Mouse (Mus musculus): Measurements from ENCODE around the gene Sh2d7. TPM values are rescaled to one million over a fixed set of nuclear protein-coding genes. Genes with fewer than 3 reads are reported as not detected.

Sh2d7 gene
- polyA plus RNA-seq, 1 experiment from 2014 or later, result not detected

GRCm38 (mm10) chr9:54552409-54552808 is 13.6 kb downstream of the Sh2d7 start:
- no peak overlapping the region for H3K9ac ChIP-seq (ENCODE audit: low read depth, low read length)
- ATAC-seq (replicated peaks; ENCODE audit: low FRiP score, low read depth) (no peak), DNase-seq (ENCODE audit: low spot score) (peak; percentile 60)
- peak; percentile 60 for TF ChIP-seq CTCF (IDR thresholded peaks at IDR 0.05; ENCODE audit: low read depth)
- WGBS, result 17% methylated on average over 5 of the region's 5 CpGs
- H3K4me1 ChIP-seq (replicated peaks; ENCODE audit: insufficient read depth, low read length), result no peaks in the 10 kb centered on the region
- no peaks in the 10 kb centered on the region for H3K27me3 ChIP-seq (ENCODE audit: insufficient read depth, low read length)
- no peak overlapping the region for H3K4me3 ChIP-seq (replicated peaks; ENCODE audit: low read depth, low read length)
- no peaks in the 10 kb centered on the region for H3K9me3 ChIP-seq (replicated peaks; ENCODE audit: low read length)
- no peak overlapping the region for H3K4me2 ChIP-seq (ENCODE audit: low read length)
- no peaks in the 10 kb centered on the region for H3K36me3 ChIP-seq (ENCODE audit: insufficient read depth, low read length)
- no peak overlapping the region for H3K27ac ChIP-seq

GRCm38 (mm10) chr9:54555044-54555443 is 16.3 kb downstream of the Sh2d7 start:
- no peak overlapping the region for H3K4me3 ChIP-seq (replicated peaks; ENCODE audit: low read depth, low read length)
- no peak overlapping the region for H3K27ac ChIP-seq
- H3K9ac ChIP-seq (ENCODE audit: low read depth, low read length), result no peak overlapping the region
- 0 out of 2 replicates have a peak, but pooled peaks cover 6% of the 10 kb centered on the region for H3K4me1 ChIP-seq (replicated peaks; ENCODE audit: insufficient read depth, low read length)
- TF ChIP-seq CTCF (IDR thresholded peaks at IDR 0.05; ENCODE audit: low read depth), result no peak
- H3K9me3 ChIP-seq (replicated peaks; ENCODE audit: low read length), result no peaks in the 10 kb centered on the region
- DNase-seq (ENCODE audit: low spot score) (no peak), ATAC-seq (replicated peaks; ENCODE audit: low FRiP score, low read depth) (no peak)
- H3K27me3 ChIP-seq (ENCODE audit: insufficient read depth, low read length), result no peaks in the 10 kb centered on the region
- H3K4me2 ChIP-seq (ENCODE audit: low read length), result no peak overlapping the region
- 73% methylated on average over 2 of the region's 2 CpGs for WGBS
- no peaks in the 10 kb centered on the region for H3K36me3 ChIP-seq (ENCODE audit: insufficient read depth, low read length)

GRCm38 (mm10) chr9:54558731-54559130 is 19.9 kb downstream of the Sh2d7 start:
- Histone ChIP-seq H3K27ac (no peak overlapping the region), H3K9me3 (replicated peaks; ENCODE audit: low read length) (no peaks in the 10 kb centered on the region), H3K36me3 (ENCODE audit: insufficient read depth, low read length) (no peaks in the 10 kb centered on the region), H3K4me3 (replicated peaks; ENCODE audit: low read depth, low read length) (no peak overlapping the region), H3K9ac (ENCODE audit: low read depth, low read length) (no peak overlapping the region), H3K27me3 (ENCODE audit: insufficient read depth, low read length) (no peaks in the 10 kb centered on the region), H3K4me1 (replicated peaks; ENCODE audit: insufficient read depth, low read length) (0 out of 2 replicates have a peak, but pooled peaks cover 6% of the 10 kb centered on the region), H3K4me2 (ENCODE audit: low read length) (no peak overlapping the region)
- ATAC-seq (replicated peaks; ENCODE audit: low FRiP score, low read depth), result no peak
- peak; percentile 13; the same call in 1 of the 2 replicates for TF ChIP-seq CTCF (IDR thresholded peaks at IDR 0.05; ENCODE audit: low read depth)
- peak; percentile 36 for DNase-seq (ENCODE audit: low spot score)
- WGBS, result 62% methylated on average over 8 of the region's 8 CpGs

- peak; percentile 97 for ATAC-seq (replicated peaks; ENCODE audit: low FRiP score, low read depth)
- peak; percentile 92 for DNase-seq (ENCODE audit: low spot score)
- TF ChIP-seq CTCF (IDR thresholded peaks at IDR 0.05; ENCODE audit: low read depth), result peak; percentile 39; the same call in 1 of the 2 replicates
- H3K27ac ChIP-seq, result no peak within 1 kb of the TSS
- H3K36me3 ChIP-seq (ENCODE audit: insufficient read depth, low read length), result no peaks in the 10 kb centered on the region
- H3K4me1 ChIP-seq (replicated peaks; ENCODE audit: insufficient read depth, low read length), result 0 out of 2 replicates have a peak, but pooled peaks cover 6% of the 10 kb centered on the region
- peak within 1 kb of the TSS; percentile 91 for H3K4me2 ChIP-seq (ENCODE audit: low read length)
- no peaks in the 10 kb centered on the region for H3K27me3 ChIP-seq (ENCODE audit: insufficient read depth, low read length)
- H3K4me3 ChIP-seq (replicated peaks; ENCODE audit: low read depth, low read length), result peak within 1 kb of the TSS; percentile 55
- peak within 1 kb of the TSS; percentile 65 for H3K9ac ChIP-seq (ENCODE audit: low read depth, low read length)
- WGBS, result 1% methylated on average over 53 of the region's 54 CpGs
- no peaks in the 10 kb centered on the region for H3K9me3 ChIP-seq (replicated peaks; ENCODE audit: low read length)
Observed at GRCm38 (mm10) chr9:54559771-54560471, 21.1 kb downstream of the Sh2d7 start, which contains the start of gene Cib2. Cib2 (minus strand) TSS chr9:54560218.

GRCm38 (mm10) chr9:54560831-54561601 is 22.2 kb downstream of the Sh2d7 start:
- WGBS, result 84% methylated on average over 8 of the region's 8 CpGs
- no peak for ATAC-seq (replicated peaks; ENCODE audit: low FRiP score, low read depth)
- H3K36me3 ChIP-seq (ENCODE audit: insufficient read depth, low read length), result no peaks in the 10 kb centered on the region
- no peak overlapping the region for H3K4me2 ChIP-seq (ENCODE audit: low read length)
- 0 out of 2 replicates have a peak, but pooled peaks cover 6% of the 10 kb centered on the region for H3K4me1 ChIP-seq (replicated peaks; ENCODE audit: insufficient read depth, low read length)
- no peaks in the 10 kb centered on the region for H3K27me3 ChIP-seq (ENCODE audit: insufficient read depth, low read length)
- no peak overlapping the region for H3K4me3 ChIP-seq (replicated peaks; ENCODE audit: low read depth, low read length)
- H3K9me3 ChIP-seq (replicated peaks; ENCODE audit: low read length), result no peaks in the 10 kb centered on the region
- H3K9ac ChIP-seq (ENCODE audit: low read depth, low read length), result no peak overlapping the region
- no peak for TF ChIP-seq CTCF (IDR thresholded peaks at IDR 0.05; ENCODE audit: low read depth)
- no peak for DNase-seq (ENCODE audit: low spot score)
- H3K27ac ChIP-seq, result no peak overlapping the region

GRCm38 (mm10) chr9:54566958-54567357 is 28.2 kb downstream of the Sh2d7 start:
- Histone ChIP-seq H3K4me3 (replicated peaks; ENCODE audit: low read depth, low read length) (no peak overlapping the region), H3K4me2 (ENCODE audit: low read length) (no peak overlapping the region), H3K27ac (no peak overlapping the region), H3K27me3 (ENCODE audit: insufficient read depth, low read length) (no peaks in the 10 kb centered on the region), H3K9ac (ENCODE audit: low read depth, low read length) (no peak overlapping the region), H3K4me1 (replicated peaks; ENCODE audit: insufficient read depth, low read length) (no peaks in the 10 kb centered on the region), H3K36me3 (ENCODE audit: insufficient read depth, low read length) (no peaks in the 10 kb centered on the region), H3K9me3 (replicated peaks; ENCODE audit: low read length) (no peaks in the 10 kb centered on the region)
- no peak for ATAC-seq (replicated peaks; ENCODE audit: low FRiP score, low read depth)
- DNase-seq (ENCODE audit: low spot score), result peak; percentile 12
- no peak for TF ChIP-seq CTCF (IDR thresholded peaks at IDR 0.05; ENCODE audit: low read depth)
- 40% methylated on average over 4 of the region's 4 CpGs for WGBS

All from kidney, postnatal 0 days (tissue).